Mouse (Mus musculus) hindbrain, embryonic 11.5 days (tissue): ENCODE measurements around the gene Gstm5. TPM values are rescaled to one million over a fixed set of nuclear protein-coding genes. Genes with fewer than 3 reads are reported as not detected.
"Not testable (repeated sequence)": the region's sequence is repeated elsewhere in the genome, so short reads cannot be mapped to it uniquely, and the experiment has no call there.

Experiments
- ATAC-seq: fragments of 200-750 bp; cut with Nextera tagmentation; 2 replicates; pipeline ENCODE4 v1.8.0; 2017; ENCODE audit warnings: mild to moderate bottlenecking, moderate TSS enrichment, moderate library complexity; ENCODE audit not compliant: low FRiP score
- DNase-seq: peaks from one replicate; pipeline ENCODE4 v3.0.0-alpha.2; 2015; ENCODE audit warnings: low spot score
- H3K27ac ChIP-seq: fragments of 300-500 bp; sonication (generic); 2 replicates; pipeline ENCODE4 v1.5.1; 2014; ENCODE audit warnings: mild to moderate bottlenecking, low read depth, low read length
- H3K27me3 ChIP-seq: fragments of 300-500 bp; sonication (generic); 2 replicates; pipeline ENCODE4 v1.6.1; 2014; ENCODE audit warnings: mild to moderate bottlenecking, low read length, moderate library complexity, mixed read lengths; ENCODE audit not compliant: control insufficient read depth, insufficient read depth
- H3K36me3 ChIP-seq: fragments of 300-500 bp; sonication (generic); 2 replicates; pipeline ENCODE4 v1.6.1; 2014; ENCODE audit warnings: mild to moderate bottlenecking, low read length, moderate library complexity, mixed read lengths; ENCODE audit not compliant: control insufficient read depth, insufficient read depth
- H3K4me1 ChIP-seq: fragments of 300-500 bp; sonication (generic); replicated peaks from 2 replicates; pipeline ENCODE4 v1.6.1; 2014; ENCODE audit warnings: low read length, mixed read lengths; ENCODE audit not compliant: control insufficient read depth, insufficient read depth
- H3K4me2 ChIP-seq: fragments of 300-500 bp; sonication (generic); replicated peaks from 2 replicates; pipeline ENCODE4 v1.6.1; 2014; ENCODE audit warnings: mild to moderate bottlenecking, low read depth, low read length
- H3K4me3 ChIP-seq: fragments of 300-500 bp; sonication (generic); 2 replicates; pipeline ENCODE4 v1.5.1; 2014; ENCODE audit warnings: low read depth, low read length
- H3K9ac ChIP-seq: fragments of 300-500 bp; sonication (generic); 2 replicates; pipeline ENCODE4 v1.6.1; 2014; ENCODE audit warnings: low read depth, low read length
- H3K9me3 ChIP-seq: fragments of 300-500 bp; sonication (generic); 2 replicates; pipeline ENCODE4 v1.6.1; 2016; ENCODE audit warnings: low read length; ENCODE audit not compliant: control insufficient read depth
- WGBS: fragments of 180-500 bp; shearing (Covaris S2); extraction: QIAGEN DNeasy Blood & Tissue Kit; methylation state at CpG from one replicate; pipeline ENCODE4 v1.1.7; 2014; 5-methylcytosine and 5-hydroxymethylcytosine counted together
- polyA plus RNA-seq: library from polyadenylated mRNA; unstranded; fragments of >200 nt; fragmentation: Nextera tagmentation; extraction: Ambion mirVana; gene quantifications from 2 replicates; pipeline ENCODE4 v1.2.1, GENCODE M21; 2014

Gstm5 gene
- polyA plus RNA-seq, 1 experiment from 2014 or later: 261 TPM

- no peak for DNase-seq
- ATAC-seq: no peak
- H3K27ac ChIP-seq: no peak overlapping the region
- H3K4me3 ChIP-seq: no peak overlapping the region
- H3K27me3 ChIP-seq: no peaks in the 10 kb centered on the region
- no peak overlapping the region for H3K4me2 ChIP-seq
- no peaks in the 10 kb centered on the region for H3K9me3 ChIP-seq
- H3K36me3 ChIP-seq: no peaks in the 10 kb centered on the region
- H3K4me1 ChIP-seq: no peaks in the 10 kb centered on the region
- WGBS: 87% methylated on average over 9 of the region's 9 CpGs
- no peak overlapping the region for H3K9ac ChIP-seq
Measured at GRCm38 (mm10) chr3:107887674-107888495, 7.7 kb upstream of the Gstm5 start.

GRCm38 (mm10) chr3:107889236-107889635 lies 6.4 kb upstream of the Gstm5 start:
- H3K4me2 ChIP-seq, DNase-seq, H3K9me3 ChIP-seq, ATAC-seq, H3K4me3 ChIP-seq, H3K4me1 ChIP-seq, H3K9ac ChIP-seq, H3K27ac ChIP-seq, H3K36me3 ChIP-seq, H3K27me3 ChIP-seq: not testable (repeated sequence)
- WGBS: 85% methylated on average over 2 of the region's 2 CpGs

- no peaks in the 10 kb centered on the region for H3K4me1 ChIP-seq
- peak overlapping the region; percentile 83 for H3K9ac ChIP-seq
- H3K9me3 ChIP-seq: no peaks in the 10 kb centered on the region
- no peaks in the 10 kb centered on the region for H3K36me3 ChIP-seq
- DNase-seq: no peak
- peak; percentile 44 for ATAC-seq
- no peaks in the 10 kb centered on the region for H3K27me3 ChIP-seq
- peak overlapping the region; percentile 77 for H3K4me3 ChIP-seq
- H3K27ac ChIP-seq: no peak overlapping the region
- H3K4me2 ChIP-seq: peak overlapping the region; percentile 80
- 13% methylated on average over 6 of the region's 6 CpGs for WGBS
Measured at GRCm38 (mm10) chr3:107895194-107895719, 364 bp upstream of the Gstm5 start.

GRCm38 (mm10) chr3:107898691-107899090 lies 3.1 kb downstream of the Gstm5 start:
- DNase-seq (no peak), ATAC-seq (no peak)
- H3K9ac ChIP-seq: no peak overlapping the region
- H3K9me3 ChIP-seq: no peaks in the 10 kb centered on the region
- no peak overlapping the region for H3K4me3 ChIP-seq
- H3K4me1 ChIP-seq: no peaks in the 10 kb centered on the region
- no peaks in the 10 kb centered on the region for H3K36me3 ChIP-seq
- no peak overlapping the region for H3K27ac ChIP-seq
- no peaks in the 10 kb centered on the region for H3K27me3 ChIP-seq
- no peak overlapping the region for H3K4me2 ChIP-seq
- WGBS: 95% methylated on average over 13 of the region's 13 CpGs

- no peak overlapping the region for H3K9ac ChIP-seq
- H3K36me3 ChIP-seq: no peaks in the 10 kb centered on the region
- no peaks in the 10 kb centered on the region for H3K27me3 ChIP-seq
- DNase-seq: no peak
- H3K9me3 ChIP-seq: no peaks in the 10 kb centered on the region
- H3K4me3 ChIP-seq: no peak overlapping the region
- no peak overlapping the region for H3K27ac ChIP-seq
- WGBS: 77% methylated on average over 11 of the region's 11 CpGs
- no peak for ATAC-seq
- no peaks in the 10 kb centered on the region for H3K4me1 ChIP-seq
- no peak overlapping the region for H3K4me2 ChIP-seq
Measured at GRCm38 (mm10) chr3:107900955-107901673, 5.5 kb downstream of the Gstm5 start.

- Histone ChIP-seq H3K9ac (no peak overlapping the region), H3K36me3 (no peaks in the 10 kb centered on the region), H3K27me3 (no peaks in the 10 kb centered on the region), H3K4me1 (no peaks in the 10 kb centered on the region), H3K4me2 (no peak overlapping the region), H3K9me3 (no peaks in the 10 kb centered on the region), H3K27ac (no peak overlapping the region), H3K4me3 (no peak overlapping the region)
- WGBS: 77% methylated on average over 6 of the region's 6 CpGs
- ATAC-seq (no peak), DNase-seq (no peak)
Measured at GRCm38 (mm10) chr3:107905942-107906341, 10.3 kb downstream of the Gstm5 start.

- H3K4me2 ChIP-seq: no peak overlapping the region
- H3K4me3 ChIP-seq: no peak overlapping the region
- no peaks in the 10 kb centered on the region for H3K36me3 ChIP-seq
- no peaks in the 10 kb centered on the region for H3K4me1 ChIP-seq
- H3K27me3 ChIP-seq: no peaks in the 10 kb centered on the region
- WGBS: 89% methylated on average over 15 of the region's 15 CpGs
- H3K9ac ChIP-seq: no peak overlapping the region
- DNase-seq: no peak
- no peak for ATAC-seq
- H3K9me3 ChIP-seq: no peaks in the 10 kb centered on the region
- H3K27ac ChIP-seq: no peak overlapping the region
Measured at GRCm38 (mm10) chr3:107916674-107917073, 21.1 kb downstream of the Gstm5 start.

GRCm38 (mm10) chr3:107917097-107917496 lies 21.5 kb downstream of the Gstm5 start:
- WGBS: 76% methylated on average over 3 of the region's 3 CpGs
- DNase-seq (peak; percentile 32), ATAC-seq (no peak)
- no peak overlapping the region for H3K4me2 ChIP-seq
- H3K4me1 ChIP-seq: no peaks in the 10 kb centered on the region
- no peak overlapping the region for H3K27ac ChIP-seq
- H3K4me3 ChIP-seq: no peak overlapping the region
- H3K9ac ChIP-seq: no peak overlapping the region
- no peaks in the 10 kb centered on the region for H3K27me3 ChIP-seq
- no peaks in the 10 kb centered on the region for H3K36me3 ChIP-seq
- H3K9me3 ChIP-seq: no peaks in the 10 kb centered on the region
